Mouse (Mus musculus): ENCODE measurements at regions not wholly inside any gene's neighbourhood (a gene's known extent, or its start where the extent isn't known, plus 50 kb on each side); places are given as distances from the start of the nearest gene placed in this dataset.
A peak's percentile ranks its signal among the peaks of the same experiment; 100 is the strongest.

DNA sequence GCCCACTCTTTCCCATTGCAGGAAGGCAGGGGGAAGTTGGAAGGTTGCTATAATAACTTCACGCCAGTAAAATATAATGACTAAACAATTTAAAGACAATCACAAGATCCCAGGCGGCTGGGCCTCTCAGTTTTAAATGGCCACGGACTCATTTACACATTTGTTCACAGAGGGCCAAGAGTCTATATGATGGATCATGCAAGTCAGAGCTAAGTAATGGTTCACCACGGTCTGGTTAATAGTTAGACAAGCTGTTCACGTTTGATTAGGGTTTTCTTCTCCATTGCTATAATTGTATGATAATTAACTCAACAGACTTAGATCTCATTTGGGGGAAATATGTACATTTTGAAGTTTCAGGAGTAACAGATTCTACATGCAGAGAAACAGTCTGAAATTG, 170.0 kb downstream of the Ppargc1a start:
- DNase-seq (ENCODE audit: low read depth, low spot score) = no peak

DNA sequence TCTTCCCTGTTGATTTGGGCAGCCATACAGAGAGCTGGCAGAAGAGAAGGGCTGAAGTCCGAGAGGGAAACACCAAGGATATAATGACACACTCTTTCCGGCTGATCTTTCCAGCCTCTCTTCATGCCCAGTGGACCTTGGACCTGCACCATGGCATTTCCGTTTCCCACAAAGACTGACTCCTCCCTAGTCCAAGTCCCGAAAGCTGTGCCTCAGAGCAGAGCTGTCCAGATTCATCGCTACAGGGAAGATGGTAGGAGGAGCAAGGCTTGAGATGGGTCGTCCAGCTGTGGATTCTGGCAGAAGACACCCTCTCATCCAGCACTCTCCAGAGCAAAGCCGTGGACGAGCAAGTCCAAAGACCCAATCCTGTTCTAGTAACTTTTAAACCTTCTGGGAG, 176.2 kb downstream of the Ppargc1a start:
- no peak for DNase-seq (ENCODE audit: low read depth, low spot score)

DNA sequence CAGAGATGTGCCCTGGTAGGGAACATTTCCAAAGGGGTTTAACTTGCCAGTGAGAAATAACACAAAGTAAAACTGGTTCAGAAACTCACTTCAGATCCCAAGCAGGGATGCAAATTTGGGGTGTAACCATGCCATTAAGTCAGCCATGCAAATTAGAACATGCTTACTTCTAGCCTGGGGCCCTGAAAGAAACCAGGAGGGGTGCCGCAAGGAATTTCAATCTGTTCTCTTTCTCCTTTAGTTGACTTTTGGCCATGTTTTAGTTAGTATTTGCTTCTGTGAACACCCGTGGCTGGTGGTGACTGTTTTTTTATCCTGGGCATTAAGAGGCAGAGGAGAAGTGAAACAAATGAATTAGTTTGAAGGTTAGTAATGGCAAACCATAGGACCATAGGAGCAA, 179.8 kb downstream of the Ppargc1a start:
- DNase-seq (ENCODE audit: low read depth, low spot score) = peak; percentile 1

DNA sequence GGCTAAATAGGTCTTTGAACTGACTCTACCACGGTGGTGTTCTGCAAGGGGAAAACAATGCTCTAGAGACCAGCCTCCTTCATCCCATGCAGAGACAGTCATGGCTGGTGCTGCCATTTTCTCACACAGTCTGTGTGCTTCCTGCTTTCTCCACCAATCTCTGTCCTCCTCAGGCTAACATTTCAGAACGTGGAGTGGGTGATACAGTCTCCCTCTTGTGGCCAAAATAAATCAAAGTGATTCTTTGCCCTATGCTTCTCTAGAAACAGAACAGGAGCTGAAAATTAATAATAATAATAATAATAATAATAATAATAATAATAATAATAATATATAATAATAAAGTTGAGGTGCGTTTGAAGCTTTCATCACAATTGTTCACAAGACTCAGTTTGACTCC, 181.1 kb downstream of the Ppargc1a start:
- peak; percentile 4 for DNase-seq (ENCODE audit: low read depth, low spot score)

DNA sequence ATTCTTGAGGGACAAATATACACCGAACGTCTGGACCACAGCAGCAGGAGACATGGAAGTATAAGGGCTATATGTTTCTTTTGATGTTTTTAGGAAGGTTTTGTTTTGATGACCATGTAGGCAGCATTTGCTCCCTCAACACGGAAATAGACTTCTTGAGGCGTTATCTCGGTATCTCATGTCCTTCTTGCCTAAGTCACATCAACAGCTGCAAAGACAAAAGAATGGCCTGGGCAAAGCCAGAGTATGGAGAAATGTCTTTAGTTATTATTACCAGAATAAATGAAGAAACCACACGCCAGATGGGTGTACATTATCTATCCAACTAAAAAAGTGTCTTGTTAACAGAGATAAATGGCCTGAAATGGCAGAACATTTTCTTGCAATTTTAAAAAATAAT, 183.2 kb downstream of the Ppargc1a start:
- DNase-seq (ENCODE audit: low read depth, low spot score) = no peak

DNA sequence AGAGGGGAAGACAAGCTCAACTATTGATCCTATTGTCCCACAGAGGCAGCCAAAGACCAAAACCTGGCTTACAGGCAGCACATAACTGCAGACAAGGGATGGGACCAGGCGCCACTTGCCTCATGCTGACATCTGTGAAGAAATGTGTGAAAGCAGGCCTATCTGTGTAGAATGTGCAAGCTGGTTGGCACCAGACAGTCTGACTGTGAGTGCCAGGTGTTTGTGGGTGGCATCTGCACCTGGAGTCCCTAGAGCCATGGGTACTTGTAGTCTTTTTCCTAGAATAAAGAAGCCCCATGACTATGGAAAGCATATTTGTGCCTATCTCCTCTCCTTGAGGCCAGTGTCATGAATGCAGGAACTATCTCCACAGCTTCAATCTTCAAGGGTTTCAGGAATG, 208.4 kb downstream of the Ppargc1a start:
- DNase-seq (ENCODE audit: low read depth, low spot score) = no peak

DNA sequence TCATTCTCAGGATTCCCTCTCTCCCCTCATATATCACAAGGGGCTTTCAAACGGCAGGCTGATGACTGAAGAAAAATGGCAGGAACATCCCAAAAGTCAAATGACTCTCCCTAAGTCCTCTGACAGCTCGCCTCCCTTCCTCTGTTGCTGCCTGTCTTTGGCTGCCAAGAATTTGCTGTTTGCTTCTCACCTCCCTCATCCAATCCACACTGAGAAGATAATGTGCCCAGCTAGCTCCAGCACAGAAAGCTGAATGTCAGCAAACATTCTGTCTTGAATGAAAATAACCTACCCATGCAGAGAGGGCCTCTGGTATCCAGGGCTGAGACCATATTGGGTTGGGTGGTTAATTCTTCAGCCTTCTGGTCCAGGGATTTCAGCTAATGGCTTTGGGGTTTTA, 219.3 kb downstream of the Ppargc1a start:
- no peak for DNase-seq (ENCODE audit: low read depth, low spot score)

DNA sequence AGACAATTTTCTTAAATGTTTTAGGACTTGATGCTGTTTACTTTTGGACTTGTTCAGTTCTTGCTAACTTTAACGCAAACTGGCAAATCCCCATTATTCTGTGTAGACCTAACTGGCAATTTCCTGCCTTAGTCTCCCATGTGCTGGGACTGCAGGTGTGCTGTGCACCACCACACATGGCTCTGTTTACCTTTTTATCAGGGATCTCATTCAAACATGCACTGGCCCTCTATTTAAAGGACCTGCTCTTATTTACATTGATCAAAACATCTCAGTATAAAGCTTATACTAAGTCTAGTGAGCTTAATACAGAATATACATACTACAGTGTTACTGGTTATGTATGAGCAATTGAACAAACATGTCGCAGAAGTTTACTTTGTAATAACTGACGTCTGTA, 238.4 kb downstream of the Ppargc1a start:
- no peak for DNase-seq (ENCODE audit: low read depth, low spot score)

DNA sequence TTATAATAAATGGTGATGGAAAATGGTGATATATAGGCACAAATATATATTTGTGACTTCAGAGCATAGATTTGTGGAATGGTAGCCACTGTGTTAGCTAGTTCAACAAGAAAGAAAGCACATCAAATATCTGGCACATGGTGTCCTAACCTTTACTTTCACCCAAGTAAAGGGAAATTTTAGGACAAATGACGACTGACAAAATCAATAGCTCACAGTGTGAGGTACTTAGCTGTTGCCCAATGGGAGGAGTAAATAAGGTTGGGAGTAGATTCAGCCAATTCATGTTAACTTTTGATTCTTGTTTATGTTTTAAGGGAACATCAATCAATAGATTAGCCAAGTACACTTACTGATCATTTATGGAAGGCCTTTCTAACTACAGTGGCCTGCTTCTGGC, 278.3 kb downstream of the Ppargc1a start:
- no peak for DNase-seq (ENCODE audit: low read depth, low spot score)

DNA sequence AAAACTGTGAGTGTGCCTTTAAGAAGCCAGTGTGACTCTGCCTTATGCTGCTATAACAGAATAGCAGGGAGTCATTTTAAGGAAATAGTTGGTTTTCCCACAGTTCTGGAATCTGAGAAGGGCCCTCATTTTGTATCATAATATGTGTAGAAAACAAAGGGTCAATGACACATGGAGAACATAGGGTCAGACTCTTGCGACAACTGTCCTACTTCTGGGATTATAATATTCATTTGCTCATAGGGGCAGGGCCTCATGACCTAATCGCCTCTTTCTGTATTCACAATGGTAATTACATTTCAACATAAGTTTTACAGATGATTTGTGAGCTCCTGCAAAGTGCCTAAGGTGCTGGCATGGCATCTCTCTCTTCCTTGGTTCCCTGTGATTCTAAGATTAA, 279.3 kb downstream of the Ppargc1a start:
- DNase-seq (ENCODE audit: low read depth, low spot score) = no peak

DNA sequence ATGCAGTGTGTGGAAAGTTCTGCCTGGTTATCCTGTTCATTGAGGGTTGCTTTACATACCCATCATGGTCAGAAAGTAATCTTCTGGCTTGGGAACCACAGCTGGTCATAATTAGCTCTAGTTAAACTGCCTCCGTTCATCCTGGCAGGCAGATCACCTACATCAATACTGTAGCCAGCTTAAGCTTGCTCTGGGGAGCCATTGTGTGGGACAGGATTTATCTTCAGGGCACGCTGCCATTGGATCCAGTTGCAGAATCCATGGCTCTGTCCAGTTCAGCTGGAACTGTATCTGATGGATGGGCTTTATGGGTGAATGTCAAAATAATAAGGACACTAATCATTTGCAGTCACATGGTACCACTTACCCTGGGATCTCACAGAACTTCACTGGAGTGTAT, 326.4 kb downstream of the Ppargc1a start:
- DNase-seq (ENCODE audit: low read depth, low spot score) = no peak

DNA sequence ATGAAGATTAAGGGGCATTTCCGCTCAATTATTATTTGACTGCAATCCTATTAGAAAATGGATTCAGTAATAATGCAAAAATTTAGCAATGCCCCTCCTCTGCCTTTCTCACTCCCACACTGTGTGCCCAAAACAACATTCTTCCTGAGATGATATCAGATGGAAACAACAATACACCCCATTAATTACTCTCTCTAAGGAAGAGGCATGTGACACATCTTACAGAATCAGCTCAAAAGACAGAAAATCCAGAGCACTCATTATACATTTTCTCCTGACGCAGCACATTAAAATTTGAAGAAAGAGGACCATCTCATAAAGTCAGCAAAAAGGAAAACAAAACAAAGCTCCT, 333.5 kb downstream of the Ppargc1a start:
- DNase-seq (ENCODE audit: low read depth, low spot score) = no peak

DNA sequence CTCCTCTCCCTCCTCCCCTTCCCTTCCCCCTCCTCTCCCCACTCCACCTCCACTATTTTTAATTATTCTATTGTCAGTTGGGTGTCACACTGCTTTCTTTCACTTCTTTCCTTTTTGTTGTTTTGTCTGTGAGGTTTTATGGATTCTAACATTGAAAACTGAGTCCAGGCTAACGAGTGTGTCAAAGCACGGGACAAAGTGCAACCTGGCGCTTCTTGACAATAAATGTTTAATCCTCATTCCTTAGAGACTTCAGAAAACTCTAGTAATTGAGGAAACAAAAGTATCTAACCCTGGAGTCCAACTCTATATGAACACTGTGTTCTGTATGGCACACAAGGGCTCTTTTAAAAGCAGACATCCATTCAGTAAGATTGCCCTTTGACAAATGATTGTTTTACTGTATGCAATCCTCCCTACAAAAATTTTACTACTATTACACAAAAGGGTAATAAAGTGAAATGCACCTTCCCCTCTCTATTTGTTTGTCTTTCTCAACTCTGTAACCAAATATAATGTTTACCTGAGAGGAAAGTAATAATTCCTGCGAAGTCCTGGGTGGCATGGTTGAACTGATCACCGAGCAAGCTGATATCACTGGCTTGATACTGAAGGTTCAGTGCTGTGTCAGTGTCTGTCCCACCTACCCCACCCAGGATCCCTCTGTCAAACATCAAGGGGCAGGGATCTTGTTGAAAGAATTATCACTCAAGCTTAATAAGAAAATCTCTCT, 334.1 kb downstream of the Ppargc1a start:
- DNase-seq (ENCODE audit: low read depth, low spot score) = no peak

DNA sequence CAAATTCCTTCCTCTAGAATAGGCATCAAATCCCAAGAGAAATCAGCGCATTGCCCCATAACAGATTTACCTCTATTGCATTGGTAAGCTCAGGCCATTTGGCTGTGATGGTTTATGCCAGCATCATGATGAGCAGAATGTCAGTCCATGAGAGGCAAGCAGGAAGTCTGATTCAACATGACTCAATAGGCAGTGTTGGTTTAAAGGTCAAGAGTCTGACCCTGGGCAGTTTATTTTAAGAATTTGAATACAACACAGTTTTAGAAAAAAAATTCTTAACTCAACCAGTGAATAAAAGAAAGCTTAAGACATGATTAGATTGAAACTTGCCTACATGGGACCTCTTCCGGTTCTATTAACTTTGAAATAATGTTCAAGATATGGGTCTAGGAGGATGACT, 337.7 kb downstream of the Ppargc1a start:
- DNase-seq (ENCODE audit: low read depth, low spot score) = no peak

DNA sequence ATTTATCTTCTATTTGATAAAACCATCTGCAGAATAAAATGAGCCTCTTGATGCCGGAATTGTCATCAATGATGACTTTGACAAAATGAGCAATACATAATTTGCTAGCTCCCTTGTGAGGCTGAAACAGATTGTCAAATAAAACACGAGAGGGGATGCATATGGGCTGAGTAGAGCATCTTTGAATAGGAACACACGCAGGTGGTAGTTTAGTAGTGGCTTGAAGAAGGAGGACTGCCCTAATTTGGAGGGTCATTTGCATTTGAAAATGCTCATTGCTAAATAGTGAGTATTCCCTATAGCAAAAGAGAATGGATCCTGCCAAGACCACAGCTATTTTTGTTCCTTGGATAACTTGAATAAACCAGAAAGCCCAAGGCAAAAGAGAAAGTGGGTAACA, 339.5 kb downstream of the Ppargc1a start:
- DNase-seq (ENCODE audit: low read depth, low spot score) = no peak

DNA sequence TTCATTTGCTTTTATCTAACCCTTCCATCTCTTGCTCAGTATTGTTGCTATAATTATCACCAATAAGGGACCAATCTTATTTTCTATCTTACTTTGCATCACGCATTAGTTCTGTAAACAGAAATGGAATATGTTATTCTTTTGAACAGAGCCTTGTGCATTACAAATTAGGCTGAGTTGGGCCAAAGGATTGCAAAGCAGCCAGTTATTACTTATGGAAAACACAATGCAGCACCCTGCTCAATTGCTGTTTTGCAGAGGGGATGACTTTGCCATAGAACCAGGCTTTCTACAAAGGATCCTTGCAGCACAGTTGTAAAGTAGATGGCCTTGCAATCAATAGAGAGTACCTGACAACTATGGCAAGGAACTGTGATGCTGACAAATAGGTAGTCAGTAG, 364.3 kb downstream of the Ppargc1a start:
- no peak for DNase-seq (ENCODE audit: low read depth, low spot score)

DNA sequence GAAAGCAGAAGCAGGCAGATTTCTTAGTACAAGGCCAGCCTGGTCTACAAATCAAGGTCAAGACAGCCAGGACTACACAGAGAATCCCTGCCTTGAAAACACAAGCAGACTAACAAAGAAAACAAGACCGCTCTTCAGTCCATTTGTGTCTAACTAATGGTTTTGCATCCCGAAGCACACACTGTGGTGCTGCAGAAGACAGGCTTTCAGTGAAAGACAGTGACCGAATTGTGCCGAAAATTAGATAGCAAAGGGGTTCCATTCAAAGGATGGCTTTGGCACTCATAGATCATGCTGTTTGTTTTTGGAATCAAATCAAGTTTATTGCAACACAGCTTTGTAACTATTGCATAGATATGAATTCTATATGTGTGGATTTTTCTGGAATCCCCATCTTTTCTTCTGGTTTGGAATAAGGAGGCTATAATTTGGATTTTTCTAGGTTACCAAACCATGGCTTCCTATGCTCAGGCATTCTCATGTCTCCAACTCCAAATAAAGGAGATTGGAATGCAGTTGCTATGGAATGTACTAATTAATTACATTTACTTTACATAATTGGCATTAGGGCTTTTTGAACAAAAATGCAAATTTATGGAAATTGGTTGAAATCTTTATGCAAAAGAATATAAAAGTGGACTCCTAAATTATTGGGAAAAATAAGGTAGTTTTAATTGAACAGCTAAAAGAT, 364.9 kb downstream of the Ppargc1a start:
- DNase-seq (ENCODE audit: low read depth, low spot score) = peak; percentile 54

DNA sequence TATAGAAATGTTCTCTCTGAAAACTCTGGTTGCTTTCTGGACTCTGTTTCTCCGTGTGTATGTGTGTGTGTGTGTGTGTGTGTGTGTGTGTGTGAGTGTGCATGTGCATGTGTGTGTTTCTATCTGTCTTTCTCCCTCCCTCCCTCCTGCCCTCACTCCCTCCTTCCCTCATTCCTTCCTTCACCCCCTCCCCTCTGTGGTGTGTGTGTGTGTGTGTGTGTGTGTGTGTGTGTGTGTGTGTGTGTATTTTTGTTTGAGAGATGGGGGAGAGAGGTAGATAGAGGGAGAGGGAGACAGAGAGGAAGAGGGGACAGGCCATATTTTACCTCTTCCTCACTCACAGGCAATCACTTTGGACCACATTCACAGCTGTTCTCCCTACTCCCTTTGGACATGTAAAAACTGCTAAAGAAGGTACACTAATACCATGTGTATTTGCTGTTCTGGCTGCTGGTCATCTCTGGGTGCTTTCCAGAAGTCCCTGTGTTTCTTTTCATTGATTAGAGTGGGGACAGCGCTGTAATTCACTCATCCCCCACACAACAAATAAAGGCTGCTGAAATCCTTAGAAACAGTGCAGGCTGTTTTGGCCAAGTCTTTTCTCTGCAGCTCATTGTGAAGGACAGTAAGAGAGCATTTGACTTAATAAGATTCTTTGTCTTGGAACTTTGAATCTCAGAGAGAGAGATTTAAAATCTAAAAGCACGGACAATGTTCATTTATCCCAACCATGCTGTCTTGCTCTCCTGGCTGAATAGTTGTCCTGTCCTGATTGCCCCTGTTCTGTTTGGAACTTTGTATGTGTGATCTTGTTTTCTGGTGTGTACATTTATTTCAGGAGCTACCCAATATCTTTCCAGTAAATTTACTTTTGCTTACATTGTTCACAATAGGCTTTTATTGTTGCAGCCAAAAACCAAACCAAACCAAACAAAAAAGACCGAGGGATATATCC, 370.9 kb downstream of the Ppargc1a start:
- DNase-seq (ENCODE audit: low read depth, low spot score) = no peak

DNA sequence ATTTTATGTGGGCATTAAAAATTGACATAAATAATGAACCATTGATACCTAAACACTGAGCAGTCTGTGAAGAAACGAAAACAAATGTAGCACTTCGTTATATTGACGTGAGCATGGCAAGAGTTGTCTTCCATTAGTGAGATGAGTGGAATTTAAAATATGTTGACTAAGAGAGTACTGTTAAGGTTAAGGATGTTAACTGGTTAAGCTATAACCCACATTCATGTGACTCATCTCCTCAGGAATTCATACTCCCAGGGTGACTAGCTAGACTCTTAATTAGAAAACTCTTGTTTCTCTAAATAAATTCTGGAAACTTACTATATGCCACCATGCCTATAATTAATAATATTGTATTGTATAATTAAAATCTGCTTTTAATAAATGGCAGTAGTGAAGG, 376.9 kb downstream of the Ppargc1a start:
- no peak for DNase-seq (ENCODE audit: low read depth, low spot score)

DNA sequence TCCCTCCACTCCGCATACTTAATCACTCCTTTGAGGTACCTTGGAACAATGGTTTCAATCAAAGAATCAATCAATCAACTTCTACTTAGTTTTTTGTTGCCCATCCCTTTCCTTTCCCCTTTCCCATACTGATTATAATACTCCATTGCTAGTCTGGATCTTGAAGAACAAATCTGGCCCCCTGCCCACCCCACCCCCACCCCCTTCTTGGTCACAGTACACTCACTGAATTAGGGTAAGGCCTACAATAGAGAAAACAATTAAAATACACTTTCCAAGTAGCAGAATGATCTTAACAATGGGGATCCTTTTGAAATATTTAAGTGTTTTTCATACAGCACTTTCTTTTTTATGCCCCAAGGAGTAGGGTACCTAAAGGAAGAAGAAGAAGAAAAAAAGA, 397.7 kb downstream of the Ppargc1a start:
- no peak for DNase-seq (ENCODE audit: low read depth, low spot score)

DNA sequence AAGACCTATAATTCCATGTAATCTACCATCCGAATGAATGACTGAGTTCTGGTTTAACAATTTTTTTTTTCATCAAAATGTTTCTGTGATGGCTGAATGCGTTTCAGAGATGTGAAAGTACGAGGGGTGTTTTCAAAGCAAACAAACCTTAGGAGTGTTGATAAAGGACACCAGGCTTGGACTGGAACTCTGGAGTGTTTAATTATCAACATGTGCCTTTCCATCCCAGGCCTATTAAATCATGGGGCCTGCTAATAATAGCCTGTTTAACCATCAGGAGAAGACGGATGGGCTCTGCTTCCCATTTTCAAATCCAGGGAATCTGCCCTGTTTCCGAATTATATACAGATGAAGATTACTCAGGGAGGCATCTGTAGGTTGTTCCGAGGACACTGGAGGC, 399.3 kb downstream of the Ppargc1a start:
- no peak for DNase-seq (ENCODE audit: low read depth, low spot score)

DNA sequence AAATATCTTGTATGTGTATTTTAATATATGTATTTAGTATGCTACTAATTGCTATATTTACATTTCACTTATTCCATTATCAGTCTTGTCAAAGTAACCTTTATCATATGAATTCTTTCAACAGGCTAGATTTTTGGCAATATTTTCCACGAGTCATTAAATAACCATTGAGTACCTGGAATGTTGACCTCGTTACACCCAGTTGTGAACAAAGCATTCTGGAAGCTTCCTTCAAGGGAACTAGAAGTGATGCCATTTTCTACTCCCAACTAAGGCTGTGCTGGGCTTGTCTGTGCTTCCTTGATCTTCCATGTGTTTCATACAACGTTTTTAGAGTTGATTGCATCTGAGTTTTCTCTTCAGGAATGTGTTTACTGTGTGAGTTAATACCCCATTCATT, 410.6 kb downstream of the Ppargc1a start:
- DNase-seq (ENCODE audit: low read depth, low spot score) = no peak

DNA sequence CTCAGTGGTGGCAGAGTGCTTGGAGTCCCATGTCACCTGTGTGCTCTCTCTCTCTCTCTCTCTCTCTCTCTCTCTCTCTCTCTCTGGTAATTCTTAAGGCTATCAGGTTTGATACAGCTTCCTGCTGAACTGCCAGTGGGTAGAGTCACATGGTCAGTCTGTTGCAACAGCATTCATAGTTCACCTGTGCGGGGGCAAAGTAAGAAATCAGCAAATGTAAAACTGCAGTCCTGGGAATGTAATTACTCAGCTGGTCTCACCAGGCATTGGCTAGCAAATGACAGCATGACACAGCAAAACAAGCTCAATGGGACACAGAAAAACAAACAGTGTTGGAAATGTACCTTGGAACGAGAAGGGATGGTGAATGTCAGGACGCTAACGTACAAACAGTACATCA, 422.7 kb downstream of the Ppargc1a start:
- no peak for DNase-seq (ENCODE audit: low read depth, low spot score)
